In genomic region chr17:28327673-28328325, GRCm38 (mm10) we compare ENCODE assay signal across 8 mouse cellular contexts. TPM values are rescaled to one million over a fixed set of nuclear protein-coding genes. Genes with fewer than 3 reads are reported as not detected.
DNase-seq lines count a peak whose midpoint lies in the region; ATAC-seq lines count a peak whose summit lies in the region.

No protein-coding gene starts in this region.

- H3K36me3 ChIP-seq in hindbrain, embryonic 12.5 days, result peaks cover 19% of the 10 kb centered on the region
- peaks cover 62% of the 10 kb centered on the region for H3K36me3 ChIP-seq in limb, embryonic 13.5 days
- peaks cover 19% of the 10 kb centered on the region for H3K36me3 ChIP-seq in neural tube, embryonic 15.5 days

- peak overlapping the region; percentile 95 for H3K27ac ChIP-seq in hindbrain, embryonic 12.5 days
- H3K27ac ChIP-seq in limb, embryonic 13.5 days, result peak overlapping the region; percentile 95
- peak overlapping the region; percentile 93 for H3K27ac ChIP-seq in neural tube, embryonic 15.5 days (replicated peaks)

- 0 out of 2 replicates have a peak, but pooled peaks have one; percentile 42 for ATAC-seq in cerebellum, adult (ENCODE audit: insufficient number of reproducible peaks, low FRiP score, low TSS enrichment)
- ATAC-seq in hindbrain, embryonic 12.5 days (ENCODE audit: low FRiP score), result peak; percentile 5
- no peak; the same call in 1 of the 2 replicates for ATAC-seq in limb, embryonic 13.5 days (ENCODE audit: low FRiP score, low read depth)
- ATAC-seq in neural tube, embryonic 15.5 days (ENCODE audit: low FRiP score), result peak; percentile 49

- peak overlapping the region; percentile 99 for H3K9ac ChIP-seq in hindbrain, embryonic 12.5 days
- peak overlapping the region; percentile 70 for H3K9ac ChIP-seq in limb, embryonic 13.5 days
- H3K9ac ChIP-seq in neural tube, embryonic 15.5 days (replicated peaks), result peak overlapping the region; percentile 98

- H3K9me3 ChIP-seq in hindbrain, embryonic 12.5 days (replicated peaks), result no peaks in the 10 kb centered on the region
- peaks cover 8% of the 10 kb centered on the region; the same call in 1 of the 2 replicates for H3K9me3 ChIP-seq in limb, embryonic 13.5 days
- no peaks in the 10 kb centered on the region for H3K9me3 ChIP-seq in neural tube, embryonic 15.5 days (replicated peaks)

- 12% methylated on average over 22 of the region's 22 CpGs for WGBS in hindbrain, embryonic 12.5 days
- 2% methylated on average over 22 of the region's 22 CpGs for WGBS in limb, embryonic 13.5 days
- WGBS in neural tube, embryonic 15.5 days, result 14% methylated on average over 22 of the region's 22 CpGs

- H3K4me2 ChIP-seq in hindbrain, embryonic 12.5 days (replicated peaks), result peak overlapping the region; percentile 92
- H3K4me2 ChIP-seq in limb, embryonic 13.5 days (replicated peaks), result peak overlapping the region; percentile 94
- H3K4me2 ChIP-seq in neural tube, embryonic 15.5 days, result peak overlapping the region; percentile 90

- H3K27me3 ChIP-seq in hindbrain, embryonic 12.5 days, result no peaks in the 10 kb centered on the region
- no peaks in the 10 kb centered on the region for H3K27me3 ChIP-seq in limb, embryonic 13.5 days
- no peaks in the 10 kb centered on the region for H3K27me3 ChIP-seq in neural tube, embryonic 15.5 days (replicated peaks)

- H3K4me1 ChIP-seq in hindbrain, embryonic 12.5 days, result peaks cover 23% of the 10 kb centered on the region
- peaks cover 35% of the 10 kb centered on the region for H3K4me1 ChIP-seq in limb, embryonic 13.5 days
- H3K4me1 ChIP-seq in neural tube, embryonic 15.5 days, result peaks cover 37% of the 10 kb centered on the region

- H3K4me3 ChIP-seq in hindbrain, embryonic 12.5 days, result peak overlapping the region; percentile 87
- H3K4me3 ChIP-seq in limb, embryonic 13.5 days, result peak overlapping the region; percentile 97
- peak overlapping the region; percentile 77 for H3K4me3 ChIP-seq in neural tube, embryonic 15.5 days (replicated peaks)

- no peak for DNase-seq in cerebellum, postnatal 36 days
- peak; percentile 39 for DNase-seq in right cerebral cortex, postnatal 25 days
- no peak for DNase-seq in right cerebral cortex, postnatal 4 days
- DNase-seq in thymus, postnatal 10 days (ENCODE audit: low spot score in 2 of 2), result no peak

RNA-seq across cellular contexts. Expression of gene Rpl10a, which starts 0.5 kb away (rescaled TPM):
- polyA plus RNA-seq in hindbrain, embryonic 12.5 days (2016; fragmentation: Nextera tagmentation; extraction: Ambion mirVana), result 287 and 354 TPM in 2 replicates
- 580 and 609 TPM in 2 replicates for polyA plus RNA-seq in limb, embryonic 13.5 days (2015; fragmentation: Nextera tagmentation; extraction: Ambion mirVana)
- polyA plus RNA-seq in neural tube, embryonic 15.5 days (2015; fragmentation: Nextera tagmentation; extraction: Ambion mirVana), result 329 and 387 TPM in 2 replicates

RNA-seq across cellular contexts. Expression of gene Fance, which starts 14.5 kb away (rescaled TPM):
- polyA plus RNA-seq in hindbrain, embryonic 12.5 days (2016; fragmentation: Nextera tagmentation; extraction: Ambion mirVana), result 24.7 and 28.3 TPM in 2 replicates
- 36.0 and 37.3 TPM in 2 replicates for polyA plus RNA-seq in limb, embryonic 13.5 days (2015; fragmentation: Nextera tagmentation; extraction: Ambion mirVana)
- 26.3 and 30.3 TPM in 2 replicates for polyA plus RNA-seq in neural tube, embryonic 15.5 days (2015; fragmentation: Nextera tagmentation; extraction: Ambion mirVana)

RNA-seq across cellular contexts. Expression of gene Tead3, which starts 22.8 kb away (rescaled TPM):
- polyA plus RNA-seq in hindbrain, embryonic 12.5 days (2016; fragmentation: Nextera tagmentation; extraction: Ambion mirVana), result 7.0 and 7.7 TPM in 2 replicates
- polyA plus RNA-seq in limb, embryonic 13.5 days (2015; fragmentation: Nextera tagmentation; extraction: Ambion mirVana), result 14.9 and 15.4 TPM in 2 replicates
- polyA plus RNA-seq in neural tube, embryonic 15.5 days (2015; fragmentation: Nextera tagmentation; extraction: Ambion mirVana), result 1.5 and 3.2 TPM in 2 replicates

RNA-seq across cellular contexts. Expression of gene Tulp1, which starts 37.2 kb away (rescaled TPM):
- polyA plus RNA-seq in hindbrain, embryonic 12.5 days (2016; fragmentation: Nextera tagmentation; extraction: Ambion mirVana), result 5.0 and 6.8 TPM in 2 replicates
- 7.1 and 7.5 TPM in 2 replicates for polyA plus RNA-seq in limb, embryonic 13.5 days (2015; fragmentation: Nextera tagmentation; extraction: Ambion mirVana)
- polyA plus RNA-seq in neural tube, embryonic 15.5 days (2015; fragmentation: Nextera tagmentation; extraction: Ambion mirVana), result 1.1 and 1.5 TPM in 2 replicates
